Mouse (Mus musculus) adrenal gland, adult 8-10 months (tissue): ENCODE measurements around the gene Gm10153. TPM values are rescaled to one million over a fixed set of nuclear protein-coding genes. Genes with fewer than 3 reads are reported as not detected.
"Not testable (repeated sequence)": the region's sequence is repeated elsewhere in the genome, so short reads cannot be mapped to it uniquely, and the experiment has no call there.

ENCODE experiments used
- DNase-seq: peaks from one replicate; pipeline ENCODE4 v3.0.0; 2022
- total RNA-seq, 4 experiments: library from RNA; stranded (reverse); gene quantifications; 2 replicates each; pipeline ENCODE4 v1.2.4; 2022

Gm10153 gene
- total RNA-seq, 4 experiments from 2014 or later, result not detected

- not testable (repeated sequence) for DNase-seq
Observed at GRCm38 (mm10) chr7:142143506-142144010, 46.6 kb downstream of the Gm10153 start.

GRCm38 (mm10) chr7:142140696-142141095, 49.5 kb downstream of the Gm10153 start:
- DNase-seq, result no peak

Other genes with a start within 250 kb of the Gm10153 start
- gene Brsk2, start 240.6 kb downstream of the Gm10153 start, total RNA-seq, result 1 to 10 TPM; 2.0 to 4.1 (median 3.6) TPM
- 10 to 100 TPM; 52.8 to 65.8 (median 57.6) TPM for gene Mob2, start 129.3 kb downstream of the Gm10153 start, total RNA-seq
- 10 to 100 TPM in 3 of 4 experiments, 1 to 10 TPM in 1; 4.6 to 18.1 (median 14.3) TPM for gene Dusp8, start 94.5 kb downstream of the Gm10153 start, total RNA-seq
- gene Gm45618, start 69.7 kb downstream of the Gm10153 start, total RNA-seq, result not detected
- gene Gm39115, start 54.4 kb downstream of the Gm10153 start, total RNA-seq, result not detected
- not detected for gene Gm45337, start 45.8 kb downstream of the Gm10153 start, total RNA-seq
- gene Gm29735, start 33.3 kb downstream of the Gm10153 start, total RNA-seq, result not detected
- gene Gm4553, start 24.6 kb downstream of the Gm10153 start, total RNA-seq, result not detected
- not detected for gene Krtap5-2, start 14.4 kb downstream of the Gm10153 start, total RNA-seq
- gene Krtap5-3, start 11.0 kb upstream of the Gm10153 start, total RNA-seq, result not detected
- gene Gm7579, start 21.5 kb upstream of the Gm10153 start, total RNA-seq, result not detected
- gene Krtap5-5, start 39.6 kb upstream of the Gm10153 start, total RNA-seq, result not detected
- gene Gm40460, start 50.7 kb upstream of the Gm10153 start, total RNA-seq, result not detected
- not detected for gene Gm2431, start 68.0 kb upstream of the Gm10153 start, total RNA-seq
- not detected for gene Gm4559, start 84.0 kb upstream of the Gm10153 start, total RNA-seq
- gene Krtap5-1, start 106.7 kb upstream of the Gm10153 start, total RNA-seq, result not detected
- gene Krtap5-4, start 113.2 kb upstream of the Gm10153 start, total RNA-seq, result not detected
- gene Ifitm10, start 183.4 kb upstream of the Gm10153 start, total RNA-seq, result 1 to 10 TPM; 2.7 to 7.8 (median 5.3) TPM
- gene Gm49369, start 192.3 kb upstream of the Gm10153 start, total RNA-seq, result 10 to 100 TPM in 3 of 4 experiments, 1 to 10 TPM in 1; 9.0 to 16.1 (median 11.0) TPM
- gene Ctsd, start 197.6 kb upstream of the Gm10153 start, total RNA-seq, result 1,000 to 10,000 TPM in 2 of 4 experiments, 100 to 1,000 TPM in 2; 808 to 1,559 (median 1,212) TPM
- 1 to 10 TPM in 1 of 4 experiments, not detected in 3; 1.2 TPM for gene Syt8, start 244.5 kb upstream of the Gm10153 start, total RNA-seq